Mouse (Mus musculus): ENCODE measurements at regions not wholly inside any gene's neighbourhood (a gene's known extent, or its start where the extent isn't known, plus 50 kb on each side); places are given as distances from the start of the nearest gene placed in this dataset.

- no peak for DNase-seq
- intact Hi-C loops (cut with DNase I): no loop called here
Measured at GRCm38 (mm10) chr13:37675718-37676117, 102.5 kb upstream of the Rreb1 start.

- DNase-seq: no peak
- intact Hi-C loops (cut with DNase I): no loop called here
Measured at GRCm38 (mm10) chr13:37676912-37677311, 101.3 kb upstream of the Rreb1 start.

- intact Hi-C loops (cut with DNase I): no loop called here
- no peak for DNase-seq
Measured at GRCm38 (mm10) chr13:37678251-37678650, 99.9 kb upstream of the Rreb1 start.

DNA sequence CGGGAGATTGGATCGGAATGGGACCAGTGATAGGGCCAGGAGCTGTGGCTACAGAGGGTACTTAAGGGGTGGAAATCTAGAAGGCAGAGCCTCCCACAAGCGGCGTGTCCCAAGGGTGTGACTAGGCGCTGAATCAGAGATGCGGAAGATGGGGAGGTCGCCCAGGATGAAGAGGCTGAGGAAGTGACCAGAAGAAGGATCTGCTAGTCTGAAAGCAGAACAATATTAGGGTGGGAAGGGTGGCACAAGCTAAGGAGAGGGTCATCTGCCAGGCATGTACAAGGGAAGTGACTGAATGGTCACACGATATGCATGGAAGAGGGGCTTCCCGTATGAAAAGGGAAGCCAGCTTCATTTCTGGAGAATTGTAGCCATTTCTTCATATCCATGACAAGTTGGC is 99.4 kb upstream of the Rreb1 start:
- intact Hi-C loops (cut with DNase I): no loop called here
- DNase-seq: no peak

DNA sequence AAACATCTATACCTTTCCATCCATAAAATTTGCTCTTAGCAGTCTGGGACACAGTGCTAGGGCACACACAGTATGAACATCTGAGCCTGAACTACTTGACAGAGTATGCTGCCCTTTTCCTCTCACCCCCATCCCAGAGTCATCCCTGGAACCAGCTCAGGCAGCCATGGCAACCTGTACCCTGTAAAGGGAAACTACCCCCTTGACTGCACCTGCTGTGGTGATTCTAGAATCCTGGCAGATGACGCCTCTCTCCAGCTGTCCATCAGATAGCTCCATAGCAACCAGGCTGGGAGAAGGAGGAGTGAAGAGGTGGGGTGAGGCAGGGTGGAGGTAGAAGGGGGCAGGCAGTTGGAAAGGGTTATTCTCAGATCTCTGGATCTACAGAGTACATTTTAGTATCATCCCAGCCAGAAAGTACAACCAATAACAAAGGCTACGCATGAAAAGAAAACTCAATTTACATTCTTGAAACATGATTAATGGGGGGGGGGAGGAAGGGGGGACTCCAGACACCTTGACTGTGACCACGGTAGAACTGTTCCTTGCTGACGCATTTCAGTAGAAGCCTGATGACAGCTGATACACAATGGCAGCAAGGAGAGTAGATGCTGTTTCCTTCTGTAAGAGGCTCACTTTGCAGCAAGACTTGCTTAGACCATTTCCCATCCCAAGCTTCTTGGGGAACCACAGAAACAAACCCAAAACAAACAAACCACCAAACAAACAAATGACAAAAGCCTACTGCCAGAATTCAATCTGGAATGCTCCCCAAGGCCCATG is 97.2 kb upstream of the Rreb1 start:
- no peak for DNase-seq
- intact Hi-C loops (cut with DNase I): no loop called here

DNA sequence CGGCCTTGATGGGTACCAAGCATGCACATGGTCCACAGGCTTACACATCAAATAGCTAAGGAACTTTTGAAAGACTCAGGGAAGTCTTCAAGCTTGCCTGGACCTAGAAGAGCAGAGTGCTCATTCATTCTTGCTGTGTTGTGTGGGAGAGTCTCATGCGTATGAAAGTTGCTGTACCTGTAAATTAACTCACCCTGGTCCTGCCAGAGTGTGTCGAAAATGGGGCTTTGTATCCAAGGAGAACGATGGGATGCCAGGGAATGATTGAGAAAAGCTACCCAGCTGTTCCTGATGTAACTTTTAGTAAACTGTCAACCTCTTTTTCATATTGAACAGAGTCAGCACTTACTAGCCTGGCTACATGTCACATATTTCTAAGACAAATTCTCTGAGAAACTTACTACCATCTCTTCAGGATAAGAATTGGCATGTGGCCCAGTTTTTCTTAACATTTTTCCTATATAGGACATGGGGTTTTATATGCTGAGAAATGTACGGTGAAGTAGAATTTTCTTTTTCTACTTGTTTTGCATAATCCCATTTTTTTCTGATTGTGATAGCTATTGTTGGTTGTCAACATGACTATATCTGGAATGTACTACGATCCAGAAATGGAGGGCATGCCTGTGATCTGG is 95.0 kb upstream of the Rreb1 start:
- no peak for DNase-seq
- intact Hi-C loops (cut with DNase I): no loop called here

DNA sequence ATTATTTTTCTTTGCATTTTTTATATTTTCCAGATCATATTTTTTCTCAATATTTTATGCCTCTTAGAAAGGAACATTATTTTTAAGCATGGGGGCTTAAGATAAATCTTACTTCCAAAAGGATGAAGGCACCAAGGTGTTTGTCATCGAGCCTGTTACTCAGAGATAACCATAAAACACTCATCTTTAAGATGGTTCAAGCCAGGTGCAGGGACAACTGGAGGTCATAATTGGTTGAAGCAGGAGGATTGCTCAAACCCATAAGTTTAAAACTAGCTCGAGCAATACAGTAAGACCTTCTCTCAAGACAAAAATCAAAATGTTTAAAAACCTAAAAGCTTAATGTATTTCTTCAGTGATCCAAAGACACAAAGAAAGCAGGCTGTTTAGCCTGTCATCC is 92.6 kb upstream of the Rreb1 start:
- intact Hi-C loops (cut with DNase I): no loop called here
- no peak for DNase-seq

- no peak for DNase-seq
- intact Hi-C loops (cut with DNase I): no loop called here
Measured at GRCm38 (mm10) chr13:37686109-37686508, 92.1 kb upstream of the Rreb1 start.

GRCm38 (mm10) chr13:37689127-37689777 is 88.9 kb upstream of the Rreb1 start:
- no peak for DNase-seq
- intact Hi-C loops (cut with DNase I): no loop called here

GRCm38 (mm10) chr13:37691855-37692445 is 86.2 kb upstream of the Rreb1 start:
- intact Hi-C loops (cut with DNase I): no loop called here
- DNase-seq: no peak

DNA sequence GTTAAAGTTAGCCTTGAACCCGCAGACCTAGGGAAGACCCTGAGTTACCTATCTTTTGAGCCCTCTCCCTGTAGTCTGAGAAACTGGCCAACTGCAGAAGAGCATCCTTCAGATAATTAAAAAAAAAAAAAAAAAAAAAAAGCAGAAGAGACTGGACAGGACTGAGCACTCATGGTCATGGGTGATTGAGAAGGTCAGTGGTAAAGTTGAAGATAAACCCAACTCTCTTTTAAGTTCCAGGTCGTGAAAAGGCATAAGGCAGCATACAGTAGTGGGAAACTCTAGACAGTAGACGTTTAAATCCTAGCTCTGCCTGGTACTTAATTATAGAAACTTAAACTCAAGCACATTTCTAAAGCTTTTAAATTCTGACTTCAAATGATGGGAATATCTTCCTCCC is 84.6 kb upstream of the Rreb1 start:
- intact Hi-C loops (cut with DNase I): no loop called here
- no peak for DNase-seq

DNA sequence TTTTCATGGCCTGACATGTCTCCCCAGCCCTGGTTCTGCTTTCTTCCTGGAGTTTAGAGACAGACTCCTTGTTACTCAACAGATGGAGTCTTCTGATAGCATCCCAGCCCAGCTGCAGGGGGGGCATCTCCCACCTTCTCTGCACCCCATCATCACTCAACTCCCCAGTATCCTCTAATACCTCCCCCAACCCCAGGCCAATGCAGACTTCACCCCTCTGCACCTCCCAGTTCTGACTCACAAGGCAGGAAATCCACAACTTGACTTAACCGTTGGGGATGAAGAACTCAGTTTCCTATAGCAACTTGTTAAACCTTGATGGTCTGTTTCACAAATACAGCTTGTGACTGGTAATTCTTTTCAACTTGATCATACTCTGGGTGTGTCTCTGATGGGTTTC is 73.7 kb upstream of the Rreb1 start:
- DNase-seq: no peak
- intact Hi-C loops (cut with DNase I): no loop called here

- intact Hi-C loops (cut with DNase I): no loop called here
- DNase-seq: no peak
Measured at GRCm38 (mm10) chr13:37705482-37705881, 72.7 kb upstream of the Rreb1 start.

DNA sequence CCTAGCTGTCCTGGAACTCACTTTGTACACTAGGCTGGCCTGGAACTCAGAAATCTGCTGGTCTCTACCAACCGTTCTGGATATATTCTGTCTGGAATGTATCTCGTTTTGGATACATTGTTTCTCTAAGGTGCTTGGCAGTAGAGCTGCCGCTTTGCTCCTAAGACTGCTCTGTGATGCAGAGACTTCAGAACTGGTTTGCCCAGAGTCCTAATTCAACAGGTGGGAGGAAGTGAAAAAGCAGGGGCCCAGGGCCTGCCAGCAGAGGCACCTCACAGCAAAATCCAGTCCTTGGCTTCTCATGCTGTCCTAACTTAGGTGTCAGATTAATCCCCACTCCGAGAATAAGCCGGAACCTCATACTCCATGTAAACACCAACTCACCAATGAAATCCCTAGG is 67.3 kb upstream of the Rreb1 start:
- intact Hi-C loops (cut with DNase I): no loop called here
- no peak for DNase-seq

GRCm38 (mm10) chr13:37712908-37713496 is 65.2 kb upstream of the Rreb1 start:
- DNase-seq: no peak
- intact Hi-C loops (cut with DNase I): no loop called here

GRCm38 (mm10) chr13:37715058-37715712 is 63.0 kb upstream of the Rreb1 start:
- no peak for DNase-seq
- intact Hi-C loops (cut with DNase I): no loop called here

DNA sequence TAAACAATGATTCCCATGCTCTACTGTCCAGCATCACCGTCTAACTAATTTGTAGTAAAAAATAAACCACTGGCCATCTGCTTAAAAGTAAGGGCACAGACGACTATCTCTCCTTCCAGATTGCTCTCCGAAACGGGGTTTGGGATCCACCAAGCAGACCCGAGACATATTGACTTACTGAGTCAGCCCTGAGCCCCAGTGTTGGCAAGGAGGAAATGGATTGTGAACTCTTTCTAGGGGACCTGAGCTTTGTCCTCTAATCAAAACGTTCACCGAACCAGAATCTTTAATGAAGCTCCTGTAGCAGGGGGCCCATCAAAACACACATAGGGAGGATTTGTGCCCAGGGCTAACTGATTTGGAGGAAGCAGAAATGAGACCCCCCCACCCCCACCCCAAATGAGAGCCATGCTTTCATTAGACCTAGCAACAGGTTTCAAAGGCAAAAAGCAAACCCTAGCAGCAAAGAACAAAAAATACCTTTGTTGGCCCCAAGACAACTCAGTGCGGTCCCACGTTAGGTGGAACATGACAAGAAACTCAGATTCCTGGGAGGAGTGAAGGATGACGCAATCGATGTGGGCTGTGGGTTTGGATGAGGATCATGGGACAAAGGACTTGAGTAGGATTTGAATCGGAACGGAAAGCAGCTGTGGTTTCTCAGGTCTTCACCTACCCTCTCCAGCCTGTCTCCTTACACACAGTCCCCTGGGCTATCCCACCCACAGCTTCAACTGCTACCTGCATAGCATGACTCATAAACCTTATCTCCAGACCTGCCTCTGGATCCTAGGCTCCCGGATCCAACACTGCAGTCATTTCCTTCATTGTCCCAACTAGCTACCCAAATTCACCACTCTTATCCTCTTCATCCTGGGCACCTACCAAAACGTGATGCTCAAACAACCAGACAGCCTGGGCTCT is 62.2 kb upstream of the Rreb1 start:
- intact Hi-C loops (cut with DNase I): no loop called here
- DNase-seq: no peak

DNA sequence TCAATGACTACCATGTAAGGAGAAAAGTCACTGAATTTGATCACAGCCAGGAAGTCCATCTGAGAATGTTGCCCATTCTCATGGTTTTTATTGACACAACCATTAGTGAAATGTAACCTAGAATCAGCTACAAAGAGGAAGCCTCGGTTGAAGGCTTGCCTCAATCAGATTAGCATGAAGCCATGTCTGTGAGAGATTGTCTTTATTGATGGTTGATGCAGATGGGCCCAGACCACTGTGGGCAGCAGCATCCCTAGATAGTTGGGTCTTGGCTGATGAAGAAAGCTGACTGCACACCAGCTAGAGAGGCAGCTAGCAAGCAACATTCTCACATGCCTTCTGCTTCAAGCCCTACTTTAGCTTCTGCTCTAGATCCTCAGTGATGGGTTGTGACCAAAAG is 60.4 kb upstream of the Rreb1 start:
- no peak for DNase-seq
- intact Hi-C loops (cut with DNase I): no loop called here

- intact Hi-C loops (cut with DNase I): no loop called here
- no peak for DNase-seq
Measured at GRCm38 (mm10) chr13:37718364-37718763, 59.8 kb upstream of the Rreb1 start.
